Mouse (Mus musculus): ENCODE measurements around the gene Minar1.

The Minar1 gene

DNA sequence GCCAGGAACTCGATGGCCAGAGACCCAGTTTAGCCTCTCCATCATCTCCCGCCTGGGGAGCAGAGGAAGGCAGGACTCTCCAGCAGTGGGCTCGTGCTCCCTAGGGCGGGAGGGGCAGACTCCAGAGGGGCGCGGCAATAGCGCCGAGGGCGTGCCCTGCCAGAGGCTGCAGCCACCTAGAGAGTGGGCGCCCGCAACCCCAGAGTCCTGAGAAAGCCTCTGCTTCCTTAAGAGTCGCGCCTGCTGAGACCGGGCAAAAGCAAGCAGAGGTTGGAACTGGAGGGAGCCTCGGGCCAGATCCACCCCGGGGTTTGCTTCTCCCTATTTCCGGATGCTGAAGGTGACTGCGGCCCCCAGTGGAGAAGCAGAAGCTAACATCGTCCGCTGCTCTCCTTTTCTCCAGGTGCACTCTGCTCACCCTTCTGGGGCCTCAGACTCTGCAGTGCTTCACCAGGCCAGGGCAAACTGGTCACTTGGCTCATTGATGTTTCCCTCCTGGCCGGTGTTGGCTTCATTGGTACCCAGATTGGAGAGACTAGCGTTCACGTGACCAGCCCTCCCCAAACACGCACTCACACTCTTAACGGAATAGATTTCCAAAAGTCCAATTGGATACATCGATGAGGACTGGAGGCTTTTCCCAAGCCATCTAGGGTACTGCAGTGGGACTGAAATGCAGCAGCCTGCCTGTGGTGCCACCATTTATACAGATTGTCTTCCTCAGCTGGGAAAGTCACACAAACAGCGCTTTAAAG, at the start of gene Minar1:
Gene Minar1, minus strand, starts transcription at position 120 of the 755 bp plus-strand sequence.
- DNase-seq, result no peak

DNA sequence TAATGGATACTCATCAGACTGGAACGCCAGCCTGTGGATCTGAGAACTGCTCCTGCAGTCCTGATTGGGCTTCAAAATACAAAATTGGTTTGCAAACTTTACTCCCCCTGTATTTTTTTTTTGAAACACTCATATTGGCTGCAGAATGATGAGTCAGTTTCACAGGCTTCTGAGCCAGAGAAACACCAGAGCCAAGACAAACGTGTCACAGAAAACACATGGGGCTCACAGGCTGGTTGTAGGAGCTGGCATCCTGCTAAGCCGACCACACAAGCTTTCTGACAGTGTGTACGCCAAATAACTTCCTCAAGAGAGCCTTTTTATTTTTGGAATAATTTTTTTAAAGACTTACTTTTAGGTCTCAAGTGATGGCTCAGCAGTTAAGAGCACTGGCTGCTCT, 47.0 kb upstream of the Minar1 start:
- no peak for DNase-seq

DNA sequence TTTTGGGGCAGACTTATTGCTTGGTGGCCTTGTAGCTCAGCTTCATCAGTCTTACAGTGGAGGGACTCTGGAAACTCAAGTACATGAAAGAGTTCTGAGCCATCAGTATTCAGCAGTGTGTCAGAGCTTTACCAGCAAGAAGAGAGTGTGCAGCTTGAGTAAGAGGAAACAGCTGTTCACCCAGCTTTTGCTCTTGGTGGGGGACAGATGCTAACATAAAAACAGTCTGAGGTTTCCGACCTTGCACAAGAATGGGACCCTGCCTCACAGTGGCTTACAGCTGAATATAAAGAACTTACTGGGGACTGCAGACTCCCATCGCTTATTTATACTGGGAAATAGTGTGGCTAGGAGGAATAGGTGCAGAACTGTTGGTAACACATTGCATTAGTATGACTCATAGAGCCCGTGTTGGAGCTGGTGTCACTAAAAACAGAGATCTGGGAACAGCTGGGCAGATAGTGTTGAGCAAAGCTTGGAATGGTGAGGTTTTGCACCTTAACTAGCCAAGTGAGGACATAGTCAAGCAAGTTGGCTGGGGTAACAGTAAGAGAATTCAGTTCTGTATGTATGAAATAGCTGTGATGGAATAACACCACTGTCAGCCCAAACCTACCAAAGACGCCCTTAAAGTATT, 44.5 kb upstream of the Minar1 start:
- DNase-seq, result no peak

DNA sequence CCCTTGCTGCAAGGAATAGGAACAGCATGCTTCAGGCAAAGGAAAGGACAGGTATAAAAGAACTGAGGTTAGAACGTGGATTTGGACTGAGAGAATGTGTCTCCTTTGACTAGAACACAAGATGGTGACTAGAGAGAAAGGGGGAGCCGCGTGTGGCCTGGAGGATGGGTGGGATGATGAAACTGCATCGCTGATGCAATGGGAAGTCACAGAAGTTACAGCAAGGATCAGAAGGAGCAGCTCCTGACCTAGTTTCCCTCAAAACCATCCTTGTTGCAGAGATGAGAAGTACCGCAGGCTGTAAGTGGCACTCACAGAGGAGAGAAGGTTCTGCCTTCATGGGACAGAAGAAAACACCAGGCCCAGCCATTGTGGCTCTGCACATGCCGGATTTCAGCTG, 28.0 kb upstream of the Minar1 start:
- DNase-seq, result no peak

DNA sequence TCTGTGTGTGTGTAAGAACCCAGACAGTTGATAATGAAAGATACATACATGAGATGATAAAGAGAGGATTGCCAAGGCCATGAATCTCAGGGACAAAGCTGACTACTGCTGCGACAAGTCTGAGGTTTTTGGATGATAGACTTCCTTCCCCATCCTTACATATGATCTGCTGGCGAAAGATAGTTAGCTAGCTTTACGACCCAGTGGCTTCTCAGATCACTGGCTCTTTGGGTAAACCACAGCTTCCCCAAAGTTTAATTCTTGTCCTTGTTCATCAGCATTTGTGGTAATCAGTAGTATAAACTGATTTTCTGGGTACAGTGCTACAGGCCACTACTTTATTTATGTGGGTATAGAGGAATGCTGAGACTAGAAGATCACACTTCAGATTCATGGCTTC, 14.5 kb upstream of the Minar1 start:
- no peak for DNase-seq

DNA sequence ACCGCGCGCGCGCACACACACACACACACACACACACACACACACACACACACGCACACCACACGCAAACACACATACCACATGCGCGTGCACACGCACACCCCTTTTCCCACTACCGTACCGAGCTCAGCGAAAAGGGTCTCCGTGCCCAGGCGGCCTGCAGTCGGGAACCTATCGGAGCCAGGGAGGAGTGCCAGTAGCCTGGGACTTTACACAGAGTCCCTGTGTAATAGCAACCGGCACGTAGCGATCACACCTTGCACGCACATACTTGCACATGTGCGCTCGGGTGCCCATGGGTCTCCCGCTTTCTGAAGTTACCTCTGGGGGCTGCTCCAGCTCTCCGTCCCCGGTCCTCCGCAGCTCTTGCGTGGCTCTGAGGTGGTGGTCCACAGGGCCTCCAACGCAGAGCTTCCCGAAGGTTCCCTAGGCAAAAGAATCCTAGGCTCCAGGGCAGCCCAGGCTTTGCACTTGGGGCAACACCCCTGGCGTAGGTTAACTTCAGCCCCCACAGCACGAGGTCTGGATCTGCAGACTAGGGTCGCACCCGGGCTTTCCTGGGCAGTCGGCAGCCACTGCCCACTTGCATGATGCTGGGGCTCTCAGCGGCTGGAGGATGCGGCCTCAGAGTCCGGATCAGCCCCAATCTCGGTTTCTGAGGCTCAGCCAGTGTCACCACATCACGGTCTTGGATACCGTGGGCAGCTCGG, 474 bp downstream of the Minar1 start:
- no peak for DNase-seq

DNA sequence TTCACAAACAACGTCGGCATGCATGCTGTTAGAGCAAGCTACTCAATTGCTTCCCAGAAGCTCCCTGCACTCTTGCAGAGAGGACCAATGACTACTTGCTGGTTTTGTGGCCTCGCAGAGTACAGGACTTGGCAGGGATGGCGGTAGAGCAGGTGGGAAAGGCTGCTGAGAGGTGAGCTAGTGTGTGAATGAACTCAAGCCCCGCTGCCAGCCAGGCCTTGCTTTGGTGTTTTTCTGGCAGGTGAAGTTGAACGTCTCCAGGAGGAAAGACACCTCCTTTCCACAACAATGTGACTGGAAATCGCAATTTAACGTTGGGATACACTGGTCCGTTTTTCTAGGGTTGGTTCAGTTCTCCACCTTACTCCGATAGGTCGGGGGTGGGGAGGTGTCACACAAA, 1.2 kb downstream of the Minar1 start:
- DNase-seq, result no peak

DNA sequence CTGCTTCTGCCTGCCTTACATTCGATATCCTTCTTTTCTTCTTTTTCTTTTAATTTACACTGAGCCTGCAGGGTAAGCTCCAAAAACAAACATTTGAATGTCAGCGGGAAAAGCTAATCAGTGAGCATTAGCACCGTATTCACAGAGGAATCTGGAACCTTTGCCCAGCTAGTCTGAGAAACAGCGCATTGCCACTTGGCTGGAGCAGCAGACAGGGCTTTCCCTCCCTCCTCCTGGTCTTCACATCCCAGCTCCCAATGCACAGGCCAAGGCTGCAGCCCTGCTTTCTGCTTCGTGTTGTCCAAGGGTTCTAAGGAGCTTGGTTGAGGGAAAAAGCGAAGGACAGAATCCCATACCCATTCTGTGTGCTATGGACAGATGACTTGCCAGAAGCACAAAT, 2.6 kb downstream of the Minar1 start:
- no peak for DNase-seq

DNA sequence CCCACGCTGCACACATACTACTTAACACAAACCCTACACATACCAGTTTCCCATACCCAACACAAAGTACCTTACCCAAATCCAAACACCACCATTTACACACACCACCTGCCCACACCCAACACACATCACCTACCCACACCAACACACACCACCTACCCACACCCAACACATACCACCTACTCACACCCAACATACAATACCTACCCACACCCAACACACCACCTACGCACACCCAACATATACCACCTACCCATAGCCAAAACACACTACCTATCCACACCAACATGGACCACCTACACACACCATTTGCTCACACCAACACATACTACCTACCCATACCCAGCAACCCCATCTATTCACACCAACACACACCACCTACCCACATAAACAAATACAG, 6.0 kb downstream of the Minar1 start:
- DNase-seq, result no peak

DNA sequence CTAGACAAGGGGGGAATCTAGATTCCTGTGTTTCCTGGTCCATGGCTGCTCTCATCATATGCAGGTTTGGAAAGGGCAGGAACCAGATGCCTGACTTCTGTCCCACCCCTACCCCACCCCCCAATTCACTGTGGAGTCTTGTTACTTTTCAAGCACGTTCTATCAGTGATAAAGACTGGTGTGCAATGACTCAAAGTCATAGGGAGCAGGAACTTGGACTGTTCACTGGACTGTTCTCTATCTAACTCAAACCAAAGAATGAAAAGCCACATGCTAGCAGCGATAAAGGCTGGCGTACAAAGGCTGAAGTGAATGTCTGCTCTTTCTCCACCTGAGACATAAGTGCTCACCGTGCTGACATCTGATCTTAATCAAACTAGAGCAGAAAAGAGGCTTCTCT, 12.3 kb downstream of the Minar1 start:
- DNase-seq, result no peak

DNA sequence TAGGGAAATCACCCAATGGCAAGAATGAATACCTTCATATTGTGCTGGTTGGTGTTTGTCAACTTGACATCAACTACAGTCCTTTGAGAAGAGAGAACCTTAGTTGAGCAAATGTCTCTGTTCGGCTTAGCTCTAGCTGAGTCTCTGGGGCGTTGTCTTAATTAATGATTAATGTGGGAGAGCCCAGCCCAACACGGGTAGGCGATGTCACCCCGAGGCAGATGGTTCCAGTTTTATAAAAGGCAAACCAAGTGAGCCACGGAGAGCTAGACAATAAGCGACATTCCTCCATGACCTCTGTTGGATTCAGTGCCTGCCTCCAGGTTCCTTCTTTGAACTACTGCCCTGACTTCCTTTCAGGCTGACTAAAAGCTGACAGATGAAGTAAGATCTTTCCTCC, 15.6 kb downstream of the Minar1 start:
- DNase-seq, result no peak

DNA sequence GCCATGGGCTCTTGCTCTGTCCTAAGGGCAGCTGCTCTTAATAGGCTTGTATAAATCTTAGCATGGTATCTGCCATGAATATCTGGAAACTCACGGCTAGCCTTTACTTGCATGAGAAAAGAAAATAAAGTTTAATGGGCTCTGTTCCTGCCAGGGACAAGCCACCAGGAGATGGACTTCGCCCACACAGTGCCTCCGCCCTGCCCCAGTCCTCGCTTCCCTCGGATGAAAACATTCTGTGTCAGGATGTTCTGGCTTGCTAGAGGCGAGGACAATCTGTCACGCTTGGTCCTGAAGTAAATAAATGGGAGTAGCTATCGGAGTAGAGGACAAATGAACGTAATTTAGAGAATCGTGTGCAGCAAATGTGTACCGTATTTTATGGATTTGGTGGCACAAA, 16.7 kb downstream of the Minar1 start:
- DNase-seq, result no peak

DNA sequence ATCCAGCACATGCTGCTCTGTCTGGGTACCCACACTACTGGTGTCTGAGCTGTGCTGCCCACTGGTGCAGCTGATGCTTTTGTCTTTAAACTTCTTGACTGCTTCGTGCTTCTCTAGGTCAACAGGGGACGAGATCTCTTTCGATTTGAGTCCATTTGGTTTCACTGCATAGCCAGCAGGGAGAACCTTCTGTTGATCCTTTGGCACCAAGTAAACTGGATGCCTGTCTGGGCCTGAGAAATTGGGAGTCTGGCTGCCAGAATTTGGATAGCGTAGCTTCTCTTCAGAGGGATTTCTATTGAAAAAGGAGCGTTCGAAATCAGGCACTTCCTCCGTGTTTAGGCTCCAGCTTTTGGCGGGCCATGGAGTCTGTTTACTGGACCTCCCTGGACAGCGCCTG, 21.0 kb downstream of the Minar1 start:
- DNase-seq, result no peak

DNA sequence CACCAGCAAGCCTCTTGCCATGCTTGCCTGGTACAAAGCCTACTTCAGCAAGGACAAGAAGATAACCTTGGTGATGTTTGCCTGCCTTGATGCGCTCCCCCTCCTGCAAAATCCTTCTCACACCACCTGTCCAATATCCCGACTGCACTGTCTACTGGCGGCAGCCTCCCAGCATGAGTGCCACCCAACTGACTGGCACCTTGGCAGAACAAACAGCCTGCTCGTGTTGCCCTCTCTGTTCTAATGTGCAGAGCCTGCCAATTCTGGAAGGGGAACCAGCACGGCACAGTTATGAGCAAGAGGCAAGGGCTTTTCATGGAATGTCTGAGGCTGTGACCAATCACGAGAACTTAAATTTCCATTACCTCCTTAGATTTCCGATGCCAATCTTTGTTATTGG, 22.2 kb downstream of the Minar1 start:
- no peak for DNase-seq

DNA sequence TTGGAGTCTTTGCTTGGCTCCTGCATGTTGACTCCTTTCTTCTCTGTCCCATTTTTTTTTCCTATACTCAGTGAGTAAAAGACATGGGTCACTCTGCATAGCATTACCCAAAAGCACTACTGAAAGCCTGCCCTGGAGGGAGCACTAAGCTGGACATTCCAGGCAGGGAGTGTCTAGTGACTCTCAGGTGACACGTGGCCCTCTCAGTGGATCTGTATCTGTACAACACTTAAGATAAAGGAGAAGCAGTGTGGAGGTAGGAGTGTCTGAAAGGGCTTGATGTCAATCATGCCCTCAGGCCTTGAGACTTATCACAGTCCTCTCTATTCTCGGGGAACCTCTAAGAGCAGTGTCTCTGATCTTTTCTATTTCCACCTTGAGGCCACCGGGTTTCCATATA, 25.9 kb downstream of the Minar1 start:
- no peak for DNase-seq

DNA sequence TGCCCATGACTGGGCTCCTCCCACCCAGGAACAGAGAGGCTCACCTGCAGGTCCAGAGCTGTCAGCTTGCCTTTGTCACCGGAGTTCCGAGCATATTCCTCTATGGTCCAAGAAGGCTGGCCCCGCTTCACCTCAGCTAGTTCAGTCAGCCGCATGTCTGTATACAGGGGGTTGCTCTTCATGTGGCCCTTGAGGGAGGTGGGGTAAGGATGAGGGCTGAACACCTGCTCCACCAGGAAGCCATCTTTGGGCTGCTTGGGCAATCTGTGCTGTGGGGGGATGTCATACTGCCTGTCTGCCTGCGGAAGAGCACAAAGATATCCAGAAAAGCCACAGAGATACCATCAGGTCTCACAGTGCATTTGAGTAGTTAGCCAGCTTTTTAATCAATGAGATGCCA, 26.5 kb downstream of the Minar1 start:
- DNase-seq, result no peak

DNA sequence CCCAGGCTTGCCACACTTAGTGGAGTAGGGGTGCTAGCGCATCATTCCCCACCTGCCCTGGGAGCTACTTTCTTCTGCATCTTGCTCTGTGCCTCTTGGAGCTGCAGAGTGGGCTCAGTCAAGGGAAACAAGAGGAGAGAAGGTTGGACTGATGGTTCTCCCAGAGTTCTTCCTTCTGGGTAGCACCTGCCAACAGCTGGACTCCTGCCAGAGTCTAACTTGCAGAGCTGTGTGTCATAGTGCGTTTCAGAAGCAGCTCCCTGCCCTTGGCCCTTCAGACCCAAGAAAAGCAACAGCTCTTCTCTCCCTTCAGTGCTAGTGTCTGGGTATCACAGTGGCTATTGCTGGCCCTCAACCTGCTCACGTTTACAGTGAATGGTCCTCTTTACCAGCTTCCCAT, 30.5 kb downstream of the Minar1 start:
- no peak for DNase-seq

DNA sequence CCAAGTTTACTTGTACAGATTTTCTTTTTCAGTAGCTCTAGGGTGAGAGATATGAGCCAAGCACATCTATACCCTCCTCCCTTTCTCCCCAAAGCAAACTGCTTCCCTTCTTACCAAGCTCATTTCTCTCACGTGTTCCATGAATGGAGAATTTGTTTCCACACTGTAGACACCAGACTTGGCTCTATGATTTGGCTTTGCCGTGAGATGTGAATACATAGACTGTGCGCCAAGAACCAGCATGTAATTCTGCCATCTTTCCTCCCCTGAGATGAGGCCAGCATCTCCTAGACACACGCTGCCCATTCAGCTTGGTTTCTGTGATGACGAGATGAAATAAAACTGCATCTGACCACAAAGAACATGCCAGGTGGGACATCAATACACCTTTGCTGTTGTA, 44.5 kb downstream of the Minar1 start:
- no peak for DNase-seq

DNA sequence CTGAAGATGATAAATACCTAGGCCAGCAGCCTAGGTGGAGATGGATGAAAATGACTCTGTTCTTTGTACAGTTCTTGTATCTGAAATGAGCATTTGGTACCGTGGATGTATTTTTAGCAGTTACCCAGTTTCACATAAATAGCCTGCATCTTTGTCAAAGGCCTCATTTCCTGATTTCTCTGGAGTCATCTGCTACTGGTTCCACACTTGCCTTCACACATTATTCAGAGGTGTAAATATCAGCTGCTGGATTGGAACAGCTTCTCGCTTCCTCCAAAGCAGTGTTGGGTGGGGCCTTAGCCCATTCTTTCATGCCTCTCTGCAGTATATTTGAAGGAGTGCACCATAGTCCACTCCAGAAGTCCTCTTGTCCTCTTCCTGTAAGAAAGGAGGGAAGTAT, 70.3 kb downstream of the Minar1 start:
- no peak for DNase-seq
